Mouse (Mus musculus) midbrain, postnatal 0 days (tissue): ENCODE data around the gene Shpk. TPM values are rescaled to one million over a fixed set of nuclear protein-coding genes. Genes with fewer than 3 reads are reported as not detected.

Experiments used
- ATAC-seq: fragments of 200-750 bp; cut with Nextera tagmentation; 2 replicates; pipeline ENCODE4 v1.8.0; 2017; ENCODE audit warnings: moderate number of reproducible peaks, mild to moderate bottlenecking, moderate TSS enrichment, moderate library complexity; ENCODE audit not compliant: low FRiP score
- DNase-seq: peaks from one replicate; pipeline ENCODE4 v3.0.0-alpha.2; 2015; ENCODE audit warnings: low spot score
- H3K27ac ChIP-seq: fragments of 300-500 bp; sonication (generic); 2 replicates; pipeline ENCODE4 v1.5.1; 2014; ENCODE audit warnings: low read depth, mild to moderate bottlenecking, low read length, mixed read lengths
- H3K27me3 ChIP-seq: fragments of 300-500 bp; sonication (generic); 2 replicates; pipeline ENCODE4 v1.6.1; 2014; ENCODE audit warnings: low read length, control low read depth, mixed read lengths; ENCODE audit not compliant: insufficient read depth
- H3K36me3 ChIP-seq: fragments of 300-500 bp; sonication (generic); 2 replicates; pipeline ENCODE4 v1.6.1; 2014; ENCODE audit warnings: low read length, control low read depth, mixed read lengths; ENCODE audit not compliant: insufficient read depth
- H3K4me1 ChIP-seq: fragments of 300-500 bp; sonication (generic); 2 replicates; pipeline ENCODE4 v1.6.1; 2014; ENCODE audit warnings: mild to moderate bottlenecking, control low read depth, antibody characterized with exemption, low read length, mixed read lengths; ENCODE audit not compliant: insufficient read depth
- H3K4me2 ChIP-seq: fragments of 300-500 bp; sonication (generic); 2 replicates; pipeline ENCODE4 v1.6.1; 2014; ENCODE audit warnings: low read depth, mild to moderate bottlenecking, low read length, mixed read lengths; ENCODE audit not compliant: poor library complexity, severe bottlenecking
- H3K4me3 ChIP-seq: fragments of 300-500 bp; sonication (generic); 2 replicates; pipeline ENCODE4 v1.5.1; 2014; ENCODE audit warnings: low read depth, mild to moderate bottlenecking, low read length, moderate library complexity
- H3K9ac ChIP-seq: fragments of 300-500 bp; sonication (generic); replicated peaks from 2 replicates; pipeline ENCODE4 v1.6.1; 2014; ENCODE audit warnings: mild to moderate bottlenecking, low read length, moderate library complexity, mixed read lengths; ENCODE audit not compliant: poor library complexity, severe bottlenecking
- H3K9me3 ChIP-seq: fragments of 300-500 bp; sonication (generic); 2 replicates; pipeline ENCODE4 v1.6.1; 2016; ENCODE audit warnings: low read length, control low read depth
- CTCF ChIP-seq: IDR thresholded peaks from 2 replicates; pipeline ENCODE4 v1.5.1; 2016; ENCODE audit warnings: antibody characterized with exemption, mild to moderate bottlenecking
- WGBS: fragments of 180-500 bp; shearing (Covaris S2); extraction: QIAGEN DNeasy Blood & Tissue Kit; methylation state at CpG from one replicate; pipeline ENCODE4 v1.1.7; 2014; 5-methylcytosine and 5-hydroxymethylcytosine counted together
- polyA plus RNA-seq: library from polyadenylated mRNA; unstranded; fragments of >200 nt; fragmentation: Nextera tagmentation; extraction: Ambion mirVana; gene quantifications from 2 replicates; pipeline ENCODE4 v1.2.1, GENCODE M21; 2015
- total RNA-seq: library from RNA; depleted of rRNA; stranded (reverse); fragments of >200 nt; gene quantifications from 2 replicates; pipeline ENCODE4 v1.2.3, GENCODE M21; 2014

The Shpk gene
- total and polyA plus RNA-seq, 2 experiments from 2014 or later, result 2.2 to 2.7 TPM

DNA sequence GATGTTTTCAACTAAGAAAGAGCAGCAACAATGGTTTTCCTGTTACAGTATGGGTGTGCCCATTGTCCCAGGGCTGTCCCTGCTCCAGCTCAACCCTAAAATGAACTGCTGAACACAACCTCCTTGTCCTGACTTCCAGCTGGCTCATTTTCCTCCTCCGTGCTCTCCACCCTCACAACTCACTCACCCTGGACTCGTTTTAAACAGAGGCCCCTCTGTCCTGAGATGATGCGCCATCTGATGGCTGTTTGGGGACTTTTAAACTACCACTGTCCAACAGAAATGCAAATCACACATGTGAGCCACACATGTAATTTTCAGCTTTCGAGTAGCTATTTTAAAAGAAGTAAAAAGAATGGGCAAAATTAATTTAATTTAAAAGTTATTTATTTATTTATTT is 2.3 kb downstream of the Shpk start:
- no peak overlapping the region for H3K4me3 ChIP-seq
- ATAC-seq, result no peak
- peaks cover 8% of the 10 kb centered on the region; the same call in 1 of the 2 replicates for H3K4me1 ChIP-seq
- H3K36me3 ChIP-seq, result no peaks in the 10 kb centered on the region
- no peak overlapping the region for H3K4me2 ChIP-seq
- H3K27me3 ChIP-seq, result no peaks in the 10 kb centered on the region
- DNase-seq, result no peak
- peak; percentile 47 for TF ChIP-seq CTCF
- H3K27ac ChIP-seq, result no peak overlapping the region
- no peaks in the 10 kb centered on the region for H3K9me3 ChIP-seq
- H3K9ac ChIP-seq, result no peak overlapping the region
- 28% methylated on average over 4 of the region's 4 CpGs for WGBS

DNA sequence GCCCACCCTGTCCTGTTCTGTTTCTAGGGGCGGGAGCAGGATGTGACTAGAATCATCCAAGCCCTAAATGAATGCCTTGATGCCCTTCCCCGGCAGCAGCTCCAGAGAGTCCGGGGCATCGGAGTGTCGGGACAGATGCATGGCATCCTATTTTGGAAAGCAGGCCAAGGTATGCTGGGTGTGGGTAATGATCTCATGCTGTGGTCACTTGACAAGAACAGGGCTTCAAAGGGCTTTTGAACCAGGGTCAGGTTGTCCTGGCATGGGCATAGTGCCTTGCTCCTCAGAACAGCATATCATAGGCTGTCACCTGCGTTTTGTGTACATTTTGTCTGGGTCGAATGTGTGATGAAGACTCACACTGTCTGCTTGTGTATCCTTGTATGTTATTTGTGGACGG is 4.6 kb downstream of the Shpk start:
- H3K27ac ChIP-seq, result no peak overlapping the region
- no peaks in the 10 kb centered on the region for H3K9me3 ChIP-seq
- H3K4me2 ChIP-seq, result no peak overlapping the region
- H3K4me1 ChIP-seq, result no peaks in the 10 kb centered on the region
- H3K4me3 ChIP-seq, result no peak overlapping the region
- no peak for ATAC-seq
- no peak overlapping the region for H3K9ac ChIP-seq
- no peak for TF ChIP-seq CTCF
- no peaks in the 10 kb centered on the region for H3K36me3 ChIP-seq
- no peak for DNase-seq
- no peaks in the 10 kb centered on the region for H3K27me3 ChIP-seq
- 86% methylated on average over 8 of the region's 8 CpGs for WGBS

DNA sequence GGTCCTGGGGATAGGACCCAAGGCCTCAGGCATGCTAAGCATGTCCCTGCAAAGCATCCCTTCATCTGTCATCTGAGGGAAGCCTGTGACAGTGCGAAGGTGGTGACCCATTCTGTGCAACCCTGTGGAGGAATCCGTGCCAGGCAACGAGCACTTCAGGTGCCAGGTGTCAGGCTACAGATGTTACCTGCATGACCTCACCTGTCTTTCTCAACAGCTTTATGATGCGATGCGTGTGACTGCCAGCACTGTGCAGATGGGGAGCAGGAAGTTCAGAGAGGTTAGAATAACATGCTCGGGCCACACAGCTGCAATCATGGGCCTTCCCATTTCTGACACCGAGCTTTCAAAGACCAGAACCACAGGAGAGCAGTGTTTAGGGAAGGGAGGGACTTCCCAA is 5.9 kb downstream of the Shpk start:
- ATAC-seq, result no peak
- no peak overlapping the region for H3K27ac ChIP-seq
- no peak overlapping the region for H3K4me3 ChIP-seq
- no peaks in the 10 kb centered on the region for H3K36me3 ChIP-seq
- H3K4me1 ChIP-seq, result no peaks in the 10 kb centered on the region
- WGBS, result 85% methylated on average over 7 of the region's 7 CpGs
- H3K9me3 ChIP-seq, result no peaks in the 10 kb centered on the region
- no peaks in the 10 kb centered on the region for H3K27me3 ChIP-seq
- TF ChIP-seq CTCF, result no peak
- H3K4me2 ChIP-seq, result no peak overlapping the region
- H3K9ac ChIP-seq, result no peak overlapping the region
- no peak for DNase-seq

DNA sequence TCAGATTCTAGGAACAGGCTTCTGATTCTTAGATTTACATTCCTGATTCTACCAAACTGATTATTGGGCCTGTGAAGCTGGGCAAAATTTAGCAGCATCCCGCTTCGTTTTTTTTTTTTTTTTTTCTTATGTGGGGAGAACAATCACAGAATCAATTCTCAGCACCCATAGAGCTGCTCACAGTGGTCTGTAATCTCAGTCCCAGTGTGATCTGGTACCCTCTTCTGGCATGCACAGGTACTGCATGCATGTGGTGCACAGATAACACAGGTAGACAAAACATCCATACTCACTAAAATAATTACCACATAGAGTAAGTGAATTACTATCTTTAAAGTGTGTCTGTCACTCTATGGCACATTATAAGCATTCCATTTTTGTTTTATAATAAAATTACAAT is 8.4 kb downstream of the Shpk start:
- Histone ChIP-seq H3K9me3 (no peaks in the 10 kb centered on the region), H3K36me3 (no peaks in the 10 kb centered on the region), H3K27ac (no peak overlapping the region), H3K27me3 (no peaks in the 10 kb centered on the region), H3K4me3 (no peak overlapping the region), H3K9ac (no peak overlapping the region), H3K4me1 (no peaks in the 10 kb centered on the region), H3K4me2 (no peak overlapping the region)
- ATAC-seq, result no peak
- WGBS, result 76% methylated on average over 2 of the region's 2 CpGs
- TF ChIP-seq CTCF, result peak; percentile 41
- DNase-seq, result no peak

DNA sequence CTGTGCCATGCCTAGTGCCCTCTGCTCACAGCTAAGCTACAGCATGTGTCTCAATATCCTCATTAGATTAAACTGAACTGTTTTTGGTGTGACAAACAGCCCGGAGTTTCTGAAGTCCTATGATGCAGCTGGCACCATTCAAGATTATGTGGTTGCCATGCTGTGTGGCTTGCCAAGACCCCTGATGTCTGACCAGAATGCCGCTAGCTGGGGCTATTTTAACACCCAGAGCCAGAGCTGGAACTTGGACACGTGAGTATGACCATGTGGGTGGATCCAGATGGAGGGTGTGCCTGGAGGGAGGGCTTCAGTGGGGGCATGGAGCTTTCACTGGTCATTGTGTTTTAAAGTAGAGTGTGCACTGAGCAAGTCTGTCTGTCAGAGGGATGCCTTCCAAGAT is 14.7 kb downstream of the Shpk start:
- H3K27ac ChIP-seq, result no peak overlapping the region
- ATAC-seq (no peak), DNase-seq (no peak)
- H3K4me1 ChIP-seq, result no peaks in the 10 kb centered on the region
- no peaks in the 10 kb centered on the region for H3K36me3 ChIP-seq
- H3K9me3 ChIP-seq, result no peaks in the 10 kb centered on the region
- no peaks in the 10 kb centered on the region for H3K27me3 ChIP-seq
- no peak for TF ChIP-seq CTCF
- H3K4me2 ChIP-seq, result no peak overlapping the region
- H3K9ac ChIP-seq, result no peak overlapping the region
- H3K4me3 ChIP-seq, result no peak overlapping the region
- WGBS, result 63% methylated on average over 3 of the region's 3 CpGs

- H3K4me2 ChIP-seq, result no peak overlapping the region
- no peak for TF ChIP-seq CTCF
- no peaks in the 10 kb centered on the region for H3K36me3 ChIP-seq
- DNase-seq, result no peak
- no peaks in the 10 kb centered on the region for H3K27me3 ChIP-seq
- no peak overlapping the region for H3K27ac ChIP-seq
- no peaks in the 10 kb centered on the region for H3K4me1 ChIP-seq
- no peaks in the 10 kb centered on the region for H3K9me3 ChIP-seq
- no peak overlapping the region for H3K4me3 ChIP-seq
- ATAC-seq, result no peak
- H3K9ac ChIP-seq, result no peak overlapping the region
- 67% methylated on average over 2 of the region's 2 CpGs for WGBS
These were observed 20.4 kb downstream of the Shpk start for GRCm38 (mm10) chr11:73219671-73220070.

GRCm38 (mm10) chr11:73220651-73221050 is 21.4 kb downstream of the Shpk start:
- H3K27me3 ChIP-seq, result no peaks in the 10 kb centered on the region
- no peak overlapping the region for H3K4me2 ChIP-seq
- H3K9me3 ChIP-seq, result no peaks in the 10 kb centered on the region
- H3K9ac ChIP-seq, result no peak overlapping the region
- no peak overlapping the region for H3K4me3 ChIP-seq
- 94% methylated on average over 1 of the region's 1 CpGs for WGBS
- H3K27ac ChIP-seq, result no peak overlapping the region
- ATAC-seq, result no peak
- no peak for TF ChIP-seq CTCF
- no peak for DNase-seq
- no peaks in the 10 kb centered on the region for H3K36me3 ChIP-seq
- no peaks in the 10 kb centered on the region for H3K4me1 ChIP-seq
